Comparison of ENCODE assay signal across 8 mouse cellular contexts in the genomic region with DNA sequence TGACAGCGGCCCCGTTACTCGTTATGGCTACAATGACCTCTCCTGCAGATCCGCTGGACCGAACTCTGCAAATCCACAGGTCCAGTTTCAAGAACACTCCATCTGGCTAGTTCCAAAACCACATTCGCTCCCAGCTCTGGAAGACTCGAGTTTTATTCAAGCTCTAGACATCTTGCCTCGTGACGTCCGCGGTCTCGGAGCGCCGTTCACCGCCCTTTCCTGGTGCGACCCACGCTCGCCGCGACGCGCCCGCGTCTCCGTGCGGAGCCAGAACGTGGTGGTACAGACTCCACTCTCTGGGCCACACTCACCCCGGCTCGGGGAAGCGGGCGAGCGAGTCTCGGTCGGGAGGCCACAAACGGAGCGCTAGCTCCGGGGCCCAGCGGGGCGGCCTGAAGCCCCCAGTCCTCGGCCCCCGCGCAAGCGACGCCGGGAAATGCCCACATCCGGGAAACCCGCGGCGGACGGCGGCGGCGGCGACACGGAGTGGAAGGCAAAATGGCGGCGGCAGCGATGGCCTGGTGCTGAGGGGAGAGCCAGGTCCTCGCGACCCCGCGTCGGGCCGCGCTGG. TPM values are rescaled to one million over a fixed set of nuclear protein-coding genes. Genes with fewer than 3 reads are reported as not detected.
DNase-seq lines count a peak whose midpoint lies in the region; ATAC-seq lines count a peak whose summit lies in the region.

A gene (minus strand): TSS at position 406 of the 571 bp plus-strand sequence.
A gene (plus strand): TSS at position 484 of the 571 bp plus-strand sequence.

- peaks cover 6% of the 10 kb centered on the region; the same call in 1 of the 2 replicates for H3K36me3 ChIP-seq in intestine, embryonic 16.5 days (ENCODE audit: control insufficient read depth, insufficient read depth, low read length)

- intact Hi-C loops in left cerebral cortex, postnatal 25 days (cut with DNase I) = loop anchor here (2.0 kb wide), 1 partner anchor 18 kb away; no protein-coding TSS in a partner anchor

- no peaks in the 10 kb centered on the region for H3K27me3 ChIP-seq in intestine, embryonic 16.5 days (replicated peaks; ENCODE audit: control insufficient read depth, insufficient read depth, low read length)

- peak within 1 kb of the TSS; percentile 97 for H3K27ac ChIP-seq in intestine, embryonic 16.5 days (ENCODE audit: low read length)

- no peaks in the 10 kb centered on the region for H3K9me3 ChIP-seq in intestine, embryonic 16.5 days (ENCODE audit: control insufficient read depth, low read length)

- under 1% methylated on average over 63 of the region's 65 CpGs for WGBS in intestine, embryonic 16.5 days

- H3K4me1 ChIP-seq in intestine, embryonic 16.5 days (ENCODE audit: control insufficient read depth, insufficient read depth, low read length) = peaks cover 19% of the 10 kb centered on the region

- DNase-seq in adrenal gland, postnatal 10 days = peak; percentile 94
- DNase-seq in embryo, embryonic 9.5 days (ENCODE audit: extremely low spot score) = peak; percentile 90
- peak; percentile 76 to 91 for DNase-seq in gastrocnemius, postnatal 4 days (ENCODE audit: low spot score in 2 of 2)
- peak; percentile 87 to 90 for DNase-seq in left cerebral cortex, postnatal 25 days (ENCODE audit: low spot score in 2 of 2)
- DNase-seq in mesoderm, embryonic 11.5 days (ENCODE audit: low read depth, low spot score) = peak; percentile 78
- DNase-seq in right cerebral cortex, postnatal 25 days = peak; percentile 90
- DNase-seq in urinary bladder, postnatal 36 days (ENCODE audit: low spot score in 2 of 2) = peak; percentile 74 to 84

- ATAC-seq in intestine, embryonic 16.5 days = peak; percentile 89

- H3K9ac ChIP-seq in intestine, embryonic 16.5 days (ENCODE audit: low read depth, low read length) = peak within 1 kb of the TSS; percentile 100

- H3K4me2 ChIP-seq in intestine, embryonic 16.5 days (ENCODE audit: low read depth, low read length) = peak within 1 kb of the TSS; percentile 78

- peak within 1 kb of the TSS; percentile 93 for H3K4me3 ChIP-seq in intestine, embryonic 16.5 days (ENCODE audit: low read length)

RNA-seq across cellular contexts. Expression of the first gene that starts in this region (rescaled TPM):
- 10 to 100 TPM; 66.8 to 71.3 TPM for total RNA-seq in adrenal gland, postnatal 10 days (2021)
- total RNA-seq in gastrocnemius, postnatal 4 days (2021) = 10 to 100 TPM; 88.1 to 94.6 TPM
- polyA plus RNA-seq in intestine, embryonic 16.5 days (2015; fragmentation: Nextera tagmentation; extraction: Ambion mirVana) = 105 and 112 TPM in 2 replicates
- 100 to 1,000 TPM; 174 to 185 TPM for total RNA-seq in left cerebral cortex, postnatal 25 days (2021)

RNA-seq across cellular contexts. Expression of the second gene that starts in this region (rescaled TPM):
- 10 to 100 TPM; 45.2 to 47.0 TPM for total RNA-seq in adrenal gland, postnatal 10 days (2021)
- 10 to 100 TPM; 26.7 to 30.2 TPM for total RNA-seq in gastrocnemius, postnatal 4 days (2021)
- polyA plus RNA-seq in intestine, embryonic 16.5 days (2015; fragmentation: Nextera tagmentation; extraction: Ambion mirVana) = 5.7 and 7.3 TPM in 2 replicates
- total RNA-seq in left cerebral cortex, postnatal 25 days (2021) = 10 to 100 TPM; 33.7 to 33.9 TPM

Comparison
In these comparisons a context has a peak if more than half of its experiments do, and no peak if none do; other contexts are left out.
1. Peak in every context shown above with its lines: DNase-seq, ATAC-seq, H3K4me3 ChIP-seq and H3K27ac ChIP-seq.